Mouse (Mus musculus) adrenal gland, postnatal 4 days (tissue): Measurements from ENCODE around the gene Cic. TPM values are rescaled to one million over a fixed set of nuclear protein-coding genes. Genes with fewer than 3 reads are reported as not detected.
"Not testable (repeated sequence)": the region's sequence is repeated elsewhere in the genome, so short reads cannot be mapped to it uniquely, and the experiment has no call there.

Source experiments
- DNase-seq, 2 experiments: peaks; one replicate each; pipeline ENCODE4 v3.0.0; 2021 to 2022; ENCODE audit warnings: low spot score in 2 of 2, mixed read lengths in 2 of 2
- total RNA-seq, 2 experiments: library from RNA; stranded (reverse); gene quantifications; 2 replicates each; pipeline ENCODE4 v1.2.3; 2021

Cic gene
- total RNA-seq, 2 experiments from 2014 or later, result 162 to 174 TPM

DNA sequence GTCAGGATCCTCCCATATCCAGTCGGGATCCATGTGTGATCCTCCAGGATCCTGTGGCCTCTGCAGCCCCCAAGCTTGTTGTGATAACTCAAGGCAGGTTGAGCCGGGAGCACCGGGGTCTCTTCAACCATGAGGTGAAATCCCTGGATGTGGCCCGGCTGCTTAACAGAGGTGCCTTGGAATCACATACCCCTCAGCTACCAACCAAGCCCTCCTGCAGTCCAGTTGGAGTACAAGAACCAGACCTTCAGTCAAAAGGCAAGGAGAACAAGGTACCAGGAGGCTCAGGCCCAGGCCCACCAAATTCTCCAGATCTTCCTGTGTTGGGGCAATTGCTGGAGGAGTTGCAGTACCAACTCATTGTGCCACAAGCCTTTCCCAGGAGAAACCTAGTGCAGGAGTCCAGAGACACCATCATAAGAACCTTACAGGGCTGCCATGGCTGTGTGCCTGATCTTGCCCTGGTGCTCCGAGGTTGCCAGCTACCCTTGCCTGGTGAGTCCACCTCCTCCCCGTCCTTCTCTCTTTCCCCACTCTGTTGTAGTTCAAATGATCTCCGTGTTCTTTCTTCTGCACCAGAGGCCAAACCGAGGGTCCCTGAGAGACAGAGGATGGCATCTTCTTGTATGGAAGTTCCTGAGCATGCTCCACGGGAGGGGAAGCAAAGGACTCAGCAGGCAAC lies 35.6 kb downstream of the Cic start:
- no peak for DNase-seq

DNA sequence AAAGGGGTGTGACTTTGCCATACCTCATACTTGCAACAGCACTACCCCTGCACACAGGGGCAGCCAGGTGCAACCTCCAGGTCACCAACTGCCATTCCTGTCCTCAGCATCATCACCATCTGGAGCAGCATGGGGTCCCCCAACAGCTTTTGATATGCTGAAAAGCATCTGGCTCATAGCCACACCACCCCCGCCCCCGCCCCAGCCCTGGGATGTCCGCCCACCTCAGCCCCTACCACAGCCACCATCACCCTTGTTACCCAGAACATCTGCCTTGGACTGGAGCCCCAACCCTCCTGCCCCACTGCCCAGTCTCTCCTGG lies 36.1 kb downstream of the Cic start:
- DNase-seq, result no peak

GRCm38 (mm10) chr7:25305481-25305880 lies 38.0 kb downstream of the Cic start:
- no peak for DNase-seq

- DNase-seq, result no peak
Observed at GRCm38 (mm10) chr7:25305956-25306613, 38.6 kb downstream of the Cic start, which contains the start of gene Tmem145. Gene Tmem145, plus strand, starts transcription at chr7:25306106.

GRCm38 (mm10) chr7:25306614-25306996 lies 39.1 kb downstream of the Cic start:
- no peak for DNase-seq

GRCm38 (mm10) chr7:25308702-25309318 lies 41.3 kb downstream of the Cic start:
- no peak for DNase-seq

DNA sequence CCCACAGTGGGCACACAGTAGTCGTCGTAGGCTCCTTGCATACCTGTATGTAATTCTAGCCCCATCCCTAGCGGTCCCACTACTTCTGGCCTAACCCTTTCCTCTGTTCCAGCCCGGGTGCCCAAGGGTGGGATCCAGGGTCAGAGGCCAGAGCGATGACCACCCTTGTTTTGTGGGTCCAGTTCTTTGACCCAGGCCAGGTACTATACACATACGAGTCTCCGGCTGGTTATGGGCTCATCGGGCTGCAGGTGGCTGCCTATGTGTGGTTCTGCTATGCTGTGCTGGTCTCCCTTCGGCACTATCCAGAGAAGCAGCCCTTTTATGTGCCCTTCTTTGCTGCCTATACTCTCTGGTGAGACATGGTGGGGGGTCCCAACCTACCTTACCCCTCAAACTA lies 41.9 kb downstream of the Cic start:
- DNase-seq, result no peak

GRCm38 (mm10) chr7:25311193-25311592 lies 43.7 kb downstream of the Cic start:
- DNase-seq, result no peak

- DNase-seq, result no peak
Observed at GRCm38 (mm10) chr7:25313325-25313724, 45.8 kb downstream of the Cic start.

- no peak for DNase-seq
Observed at GRCm38 (mm10) chr7:25314606-25315305, 47.3 kb downstream of the Cic start.

DNA sequence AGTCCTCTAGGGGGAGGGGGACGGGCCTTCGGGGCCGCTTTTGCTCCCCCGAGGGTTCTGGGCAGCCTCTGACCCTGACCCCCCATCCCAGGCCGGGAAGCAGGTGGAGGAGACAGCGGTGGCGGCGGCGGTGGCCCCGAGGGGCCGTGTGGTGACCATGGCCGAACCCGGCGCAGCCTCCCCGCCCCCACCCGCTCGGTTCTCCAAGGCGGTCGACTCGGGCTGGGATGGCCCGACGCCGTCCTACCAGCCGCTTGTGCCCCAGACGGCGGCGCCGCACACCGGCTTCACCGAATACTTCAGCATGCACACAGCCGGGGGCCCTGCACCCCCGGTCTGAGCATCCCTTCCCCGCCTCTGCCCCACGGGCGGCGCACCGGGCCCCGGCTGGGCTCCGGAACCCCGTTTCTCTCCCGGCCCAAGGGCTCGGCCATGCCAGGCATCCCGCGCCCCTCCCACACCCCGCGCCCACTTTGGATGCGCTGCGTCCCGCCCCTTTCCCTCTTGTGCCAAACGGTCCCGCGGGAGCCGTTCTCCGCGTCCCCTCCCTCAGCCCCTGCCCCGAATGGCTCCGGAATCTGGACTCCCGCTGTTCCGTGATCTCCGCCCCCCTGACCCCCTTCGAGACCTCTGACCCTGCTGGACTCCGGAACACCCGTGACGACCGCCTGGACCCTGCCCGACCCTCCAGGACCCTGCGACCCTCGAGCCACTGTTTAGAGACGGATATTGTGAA lies 48.0 kb downstream of the Cic start:
- peak in 1 of 2 experiments; percentile 39 for DNase-seq

- peak; percentile 70 to 91 for DNase-seq
Observed at GRCm38 (mm10) chr7:25316532-25317445, 49.3 kb downstream of the Cic start, which contains the start of gene Megf8. Gene Megf8, plus strand, starts transcription at chr7:25317164.

- no peak for DNase-seq
Observed at GRCm38 (mm10) chr7:25317446-25317999, 50.0 kb downstream of the Cic start.

- DNase-seq, result no peak
Observed at GRCm38 (mm10) chr7:25322058-25322484, 54.6 kb downstream of the Cic start.

DNA sequence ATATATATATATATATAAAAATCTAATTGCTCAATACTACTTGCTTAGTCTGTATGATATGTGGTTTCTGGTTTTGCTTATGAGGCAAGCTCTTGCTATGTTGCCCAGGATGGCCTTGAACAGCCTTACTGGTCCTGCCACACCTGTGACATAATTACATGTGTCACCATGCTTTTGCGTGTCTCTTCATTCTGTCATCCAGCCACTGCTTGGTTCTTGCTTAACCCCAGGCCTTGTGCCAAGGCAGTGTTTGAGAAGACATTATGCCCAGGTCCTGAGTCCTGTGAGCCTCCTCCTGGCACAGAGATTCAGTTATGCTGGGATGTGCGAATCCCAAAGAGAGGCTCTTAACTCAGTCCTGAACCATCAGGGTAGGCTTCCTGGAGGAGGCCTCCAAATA lies 55.7 kb downstream of the Cic start:
- DNase-seq, result no peak

- not testable (repeated sequence) for DNase-seq
Observed at GRCm38 (mm10) chr7:25325431-25325830, 57.9 kb downstream of the Cic start.

- DNase-seq, result no peak
Observed at GRCm38 (mm10) chr7:25326233-25326632, 58.7 kb downstream of the Cic start.

GRCm38 (mm10) chr7:25333596-25334307 lies 66.2 kb downstream of the Cic start:
- peak; percentile 53 to 61 for DNase-seq

- DNase-seq, result no peak
Observed at GRCm38 (mm10) chr7:25334472-25334871, 67.0 kb downstream of the Cic start.
